Mouse (Mus musculus): ENCODE measurements around the gene Rrn3. TPM values are rescaled to one million over a fixed set of nuclear protein-coding genes. Genes with fewer than 3 reads are reported as not detected.

Rrn3 gene
- polyA plus RNA-seq, 1 experiment: 6.4 TPM

DNA sequence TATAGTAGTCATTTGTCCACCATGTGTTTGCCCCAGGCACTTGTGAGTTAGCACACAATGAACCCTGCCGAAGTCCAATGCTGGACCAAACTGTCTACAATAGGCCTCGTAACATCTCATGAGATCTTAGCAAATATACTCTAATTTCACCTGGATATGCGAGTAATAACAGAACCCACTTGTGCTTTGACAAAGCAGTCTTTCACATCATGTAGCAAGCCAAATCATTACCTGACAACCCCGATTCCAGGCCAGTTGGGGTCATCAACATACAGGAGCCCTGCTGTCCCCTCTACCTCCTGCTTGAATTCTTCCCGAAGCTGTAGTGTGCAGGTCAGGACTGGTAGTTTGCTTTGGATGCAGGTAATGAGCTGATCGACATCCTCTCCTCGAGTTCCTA is 59.5 kb downstream of the Rrn3 start:
- H3K36me3 ChIP-seq (replicated peaks; ENCODE audit: low read length): peaks cover 95% of the 10 kb centered on the region
- H3K9me3 ChIP-seq: no peaks in the 10 kb centered on the region
- no peaks in the 10 kb centered on the region for H3K4me1 ChIP-seq
- H3K4me3 ChIP-seq (replicated peaks): no peak overlapping the region
- TF ChIP-seq GATA1 (IDR thresholded peaks at IDR 0.05; ENCODE audit: borderline replicate concordance, low read length): no peak
- no peak for TF ChIP-seq FLI1 (IDR thresholded peaks at IDR 0.05; ENCODE audit: low read length)
- H3K27me3 ChIP-seq (replicated peaks): no peaks in the 10 kb centered on the region

DNA sequence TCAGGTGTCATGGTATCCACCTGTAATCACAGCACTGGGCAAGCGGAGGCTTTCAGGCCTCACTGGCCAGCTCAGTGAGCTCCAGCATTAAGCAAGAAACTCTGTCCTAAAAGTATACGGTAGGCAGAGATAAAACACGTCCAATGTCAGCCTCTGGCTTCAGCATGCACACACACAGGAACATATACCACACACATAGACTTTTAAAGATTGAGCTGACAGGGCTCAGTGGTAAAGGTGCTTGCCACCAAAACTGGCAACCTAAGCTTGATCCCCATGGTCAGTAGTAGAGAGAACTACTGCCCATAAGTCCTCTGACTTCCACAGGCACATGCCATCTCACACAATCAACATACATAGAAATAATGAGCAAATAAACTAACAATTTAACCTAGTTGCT is 60.4 kb downstream of the Rrn3 start:
- Histone ChIP-seq H3K27me3 (replicated peaks) (no peaks in the 10 kb centered on the region), H3K4me1 (no peaks in the 10 kb centered on the region), H3K4me3 (replicated peaks) (no peak overlapping the region), H3K9me3 (no peaks in the 10 kb centered on the region), H3K36me3 (replicated peaks; ENCODE audit: low read length) (peaks cover 93% of the 10 kb centered on the region)
- TF ChIP-seq FLI1 (IDR thresholded peaks at IDR 0.05; ENCODE audit: low read length) (no peak), GATA1 (IDR thresholded peaks at IDR 0.05; ENCODE audit: borderline replicate concordance, low read length) (no peak)

DNA sequence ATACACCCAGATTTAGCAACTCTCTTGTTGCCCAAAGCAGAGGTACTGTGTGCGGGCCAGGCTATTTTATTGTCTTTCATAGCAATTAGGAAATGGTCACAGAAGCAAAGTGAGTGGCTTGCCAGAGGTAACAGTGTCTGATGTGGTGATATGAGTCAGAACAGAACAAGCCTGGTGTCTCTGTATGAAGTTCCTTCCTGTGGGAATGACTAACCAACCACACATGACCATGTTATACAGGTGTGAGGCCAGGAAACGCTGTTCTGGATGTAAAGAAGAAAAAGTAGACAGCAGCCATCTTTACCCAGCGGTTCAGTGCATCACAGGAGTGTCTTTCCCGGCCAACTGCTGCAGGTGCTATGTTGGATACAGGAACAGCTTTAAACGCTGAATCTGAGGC is 64.5 kb downstream of the Rrn3 start:
- H3K9me3 ChIP-seq: no peaks in the 10 kb centered on the region
- no peak overlapping the region for H3K4me3 ChIP-seq (replicated peaks)
- peaks cover 79% of the 10 kb centered on the region for H3K36me3 ChIP-seq (replicated peaks; ENCODE audit: low read length)
- no peak for TF ChIP-seq FLI1 (IDR thresholded peaks at IDR 0.05; ENCODE audit: low read length)
- TF ChIP-seq GATA1 (IDR thresholded peaks at IDR 0.05; ENCODE audit: borderline replicate concordance, low read length): no peak
- peaks cover 16% of the 10 kb centered on the region for H3K4me1 ChIP-seq
- H3K27me3 ChIP-seq (replicated peaks): no peaks in the 10 kb centered on the region

DNA sequence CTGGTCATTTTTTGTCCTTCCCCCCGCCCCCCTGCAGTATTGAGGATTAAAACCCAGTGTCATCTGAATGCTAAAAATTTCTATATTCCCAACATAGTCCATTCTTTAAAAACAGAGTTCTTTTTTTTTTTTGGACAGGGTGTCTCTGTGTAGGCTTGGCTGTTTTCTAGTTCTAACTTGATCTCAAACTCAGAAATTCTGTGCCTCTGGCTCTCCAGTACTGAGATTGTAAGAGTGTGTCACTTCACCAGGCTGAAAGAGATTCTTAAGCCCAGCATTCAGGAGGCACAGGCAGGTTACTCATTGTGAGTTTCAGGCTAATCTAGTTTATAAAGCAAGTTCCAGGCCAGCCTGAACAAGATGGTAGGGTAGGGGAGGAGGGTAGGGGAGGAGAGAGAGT is 66.2 kb downstream of the Rrn3 start:
- Histone ChIP-seq H3K27me3 (replicated peaks) (no peaks in the 10 kb centered on the region), H3K4me3 (replicated peaks) (no peak overlapping the region), H3K4me1 (peaks cover 16% of the 10 kb centered on the region), H3K9me3 (no peaks in the 10 kb centered on the region), H3K36me3 (replicated peaks; ENCODE audit: low read length) (peaks cover 66% of the 10 kb centered on the region)
- no peak for TF ChIP-seq FLI1 (IDR thresholded peaks at IDR 0.05; ENCODE audit: low read length)
- no peak for TF ChIP-seq GATA1 (IDR thresholded peaks at IDR 0.05; ENCODE audit: borderline replicate concordance, low read length)

DNA sequence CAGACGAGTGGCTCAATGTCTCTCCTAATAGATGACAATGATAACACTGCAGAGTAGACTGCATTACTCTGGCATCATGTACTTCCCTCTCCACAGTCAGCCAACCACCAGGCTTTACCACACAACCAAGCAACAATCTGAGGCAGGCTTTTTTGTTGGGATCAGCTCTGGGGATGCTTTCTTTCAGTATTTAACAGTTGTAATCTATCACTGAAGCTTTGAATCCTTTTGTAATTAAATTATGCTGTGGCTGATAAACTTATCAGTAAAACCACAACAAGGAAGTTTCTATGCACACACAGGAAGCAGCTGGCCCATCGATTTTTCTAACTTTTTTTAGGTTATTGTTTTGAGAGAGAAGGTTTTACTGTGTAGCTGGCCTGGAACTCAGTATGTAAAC is 67.8 kb downstream of the Rrn3 start:
- H3K4me1 ChIP-seq: peaks cover 16% of the 10 kb centered on the region
- no peaks in the 10 kb centered on the region for H3K9me3 ChIP-seq
- no peaks in the 10 kb centered on the region for H3K27me3 ChIP-seq (replicated peaks)
- TF ChIP-seq FLI1 (IDR thresholded peaks at IDR 0.05; ENCODE audit: low read length) (no peak), GATA1 (IDR thresholded peaks at IDR 0.05; ENCODE audit: borderline replicate concordance, low read length) (no peak)
- no peak overlapping the region for H3K4me3 ChIP-seq (replicated peaks)
- H3K36me3 ChIP-seq (replicated peaks; ENCODE audit: low read length): peaks cover 63% of the 10 kb centered on the region

DNA sequence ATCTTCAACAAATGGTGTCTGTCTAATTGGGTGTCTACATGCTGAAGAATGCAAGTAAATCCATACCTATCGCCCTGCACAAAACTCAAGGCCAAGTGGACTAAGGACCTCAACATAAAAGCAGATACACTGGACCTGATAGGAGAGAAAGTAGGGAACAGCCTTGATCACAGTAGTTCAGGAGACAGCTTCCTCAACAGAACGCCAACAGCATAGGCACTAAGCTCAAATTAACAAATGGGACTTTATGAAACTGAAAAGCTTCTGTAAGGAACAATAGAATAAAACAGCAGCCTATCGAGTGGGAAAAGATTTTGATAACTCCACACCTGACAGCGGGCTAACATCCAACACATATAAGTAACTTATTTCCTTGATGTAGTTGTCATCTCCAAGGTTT is 70.9 kb downstream of the Rrn3 start:
- Histone ChIP-seq H3K36me3 (replicated peaks; ENCODE audit: low read length) (peaks cover 60% of the 10 kb centered on the region), H3K27me3 (replicated peaks) (no peaks in the 10 kb centered on the region), H3K9me3 (no peaks in the 10 kb centered on the region), H3K4me1 (peaks cover 12% of the 10 kb centered on the region), H3K4me3 (replicated peaks) (no peak overlapping the region)
- TF ChIP-seq FLI1 (IDR thresholded peaks at IDR 0.05; ENCODE audit: low read length) (no peak), GATA1 (IDR thresholded peaks at IDR 0.05; ENCODE audit: borderline replicate concordance, low read length) (no peak)

DNA sequence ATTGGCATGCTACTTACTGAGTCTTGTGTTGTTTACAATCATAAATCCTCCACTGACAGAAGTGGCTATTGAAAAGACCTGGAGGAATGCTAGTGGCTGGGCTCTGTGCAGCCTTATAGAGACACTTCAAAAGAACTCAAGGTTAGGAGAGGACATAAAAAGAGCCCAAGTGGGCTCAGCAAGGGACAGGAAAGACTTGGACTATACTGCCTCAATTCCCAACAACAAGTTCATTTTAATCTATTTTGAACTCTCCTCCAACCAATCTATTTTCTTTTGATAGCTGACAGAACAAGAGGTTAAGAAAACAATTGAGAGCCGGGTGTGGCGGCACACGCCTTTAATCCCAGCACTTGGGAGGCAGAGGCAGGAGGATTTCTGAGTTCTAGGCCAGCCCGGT is 73.4 kb downstream of the Rrn3 start:
- Histone ChIP-seq H3K27me3 (replicated peaks) (no peaks in the 10 kb centered on the region), H3K4me1 (peaks cover 8% of the 10 kb centered on the region), H3K4me3 (replicated peaks) (no peak overlapping the region), H3K9me3 (no peaks in the 10 kb centered on the region), H3K36me3 (replicated peaks; ENCODE audit: low read length) (peaks cover 68% of the 10 kb centered on the region)
- TF ChIP-seq GATA1 (IDR thresholded peaks at IDR 0.05; ENCODE audit: borderline replicate concordance, low read length) (no peak), FLI1 (IDR thresholded peaks at IDR 0.05; ENCODE audit: low read length) (no peak)

Other genes with a start within 250 kb of the Rrn3 start
- gene Parn, start 112.5 kb upstream of the Rrn3 start, polyA plus RNA-seq (2012; ENCODE audit: insufficient read depth, low replicate concordance): 16.3 and 21.5 TPM in 2 replicates
- 2.6 TPM in 1 of 2 replicates, not detected in the other for gene Bfar, start 108.8 kb upstream of the Rrn3 start, polyA plus RNA-seq (2012; ENCODE audit: insufficient read depth, low replicate concordance)
- 0.26 TPM in 1 of 2 replicates, not detected in the other for gene 3110001I22Rik, start 108.8 kb upstream of the Rrn3 start, polyA plus RNA-seq (2012; ENCODE audit: insufficient read depth, low replicate concordance)
- 2.0 and 3.1 TPM in 2 replicates for gene Pla2g10, start 49.7 kb upstream of the Rrn3 start, polyA plus RNA-seq (2012; ENCODE audit: insufficient read depth, low replicate concordance)
- 28.2 and 34.3 TPM in 2 replicates for gene Ntan1, start 38.1 kb downstream of the Rrn3 start, polyA plus RNA-seq (2012; ENCODE audit: insufficient read depth, low replicate concordance)
- gene Pdxdc1, start 122.4 kb downstream of the Rrn3 start, polyA plus RNA-seq (2012; ENCODE audit: insufficient read depth, low replicate concordance): 5.4 and 11.4 TPM in 2 replicates
- gene Mpv17l, start 122.5 kb downstream of the Rrn3 start, polyA plus RNA-seq (2012; ENCODE audit: insufficient read depth, low replicate concordance): 0.20 TPM in 1 of 2 replicates, not detected in the other
- gene 2900011O08Rik, start 205.9 kb downstream of the Rrn3 start, polyA plus RNA-seq (2012; ENCODE audit: insufficient read depth, low replicate concordance): 0.43 TPM in 1 of 2 replicates, not detected in the other
- gene Ifitm7, start 206.2 kb downstream of the Rrn3 start, polyA plus RNA-seq (2012; ENCODE audit: insufficient read depth, low replicate concordance): 0.76 TPM in 1 of 2 replicates, not detected in the other

Data from megakaryocyte, embryonic 14.5 days (primary cell).